Mouse (Mus musculus) liver, embryonic 12.5 days (tissue): ENCODE measurements at regions not wholly inside any gene's neighbourhood (a gene's known extent, or its start where the extent isn't known, plus 50 kb on each side); places are given as distances from the start of the nearest gene placed in this dataset.

ENCODE experiments used
- ATAC-seq: fragments of 200-750 bp; cut with Nextera tagmentation; 2 replicates; pipeline ENCODE4 v1.8.0; 2017; ENCODE audit warnings: moderate number of reproducible peaks, mild to moderate bottlenecking, moderate library complexity
- H3K27ac ChIP-seq: fragments of 300-500 bp; sonication (generic); 2 replicates; pipeline ENCODE4 v1.5.1; 2016; ENCODE audit warnings: mild to moderate bottlenecking
- H3K27me3 ChIP-seq: fragments of 300-500 bp; sonication (generic); replicated peaks from 2 replicates; pipeline ENCODE4 v1.6.1; 2016; ENCODE audit warnings: mild to moderate bottlenecking, moderate library complexity
- H3K36me3 ChIP-seq: fragments of 300-500 bp; sonication (generic); 2 replicates; pipeline ENCODE4 v1.6.1; 2016; ENCODE audit warnings: mild to moderate bottlenecking, moderate library complexity
- H3K4me1 ChIP-seq: fragments of 300-500 bp; sonication (generic); 2 replicates; pipeline ENCODE4 v1.6.1; 2016
- H3K4me2 ChIP-seq: fragments of 300-500 bp; sonication (generic); 2 replicates; pipeline ENCODE4 v1.6.1; 2016; ENCODE audit warnings: mild to moderate bottlenecking, moderate library complexity
- H3K4me3 ChIP-seq: fragments of 300-500 bp; sonication (generic); 2 replicates; pipeline ENCODE4 v1.5.1; 2016; ENCODE audit warnings: mild to moderate bottlenecking, moderate library complexity
- H3K9ac ChIP-seq: fragments of 300-500 bp; sonication (generic); 2 replicates; pipeline ENCODE4 v1.6.1; 2016; ENCODE audit warnings: mild to moderate bottlenecking, moderate library complexity
- H3K9me3 ChIP-seq: fragments of 300-500 bp; sonication (generic); replicated peaks from 2 replicates; pipeline ENCODE4 v1.6.1; 2016; ENCODE audit warnings: mild to moderate bottlenecking, moderate library complexity
- WGBS: fragments of 180-500 bp; shearing (Covaris S2); methylation state at CpG from one replicate; pipeline ENCODE4 v1.1.7; 2016; ENCODE audit not compliant: insufficient replicate concordance; 5-methylcytosine and 5-hydroxymethylcytosine counted together

DNA sequence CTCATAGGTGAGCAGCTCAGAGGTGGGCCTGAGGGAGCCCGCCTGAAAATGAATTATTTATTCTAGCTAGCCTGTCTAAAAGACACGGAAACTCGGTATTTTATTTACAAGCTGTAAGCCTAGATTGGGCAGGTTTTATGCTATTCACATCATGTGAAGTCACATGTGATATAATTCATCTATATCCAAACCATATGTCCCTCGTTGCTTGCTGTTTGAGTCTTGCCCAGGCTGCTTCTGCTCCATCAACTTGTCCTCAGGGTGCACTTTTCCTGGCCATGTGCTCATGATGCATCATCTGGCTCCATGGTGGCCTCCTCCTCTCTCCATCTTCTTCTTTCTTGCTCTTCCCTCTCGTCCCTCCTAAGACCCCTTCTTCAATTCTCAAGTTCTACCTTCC, 53.0 kb upstream of the Gm11983 start:
- Histone ChIP-seq H3K27me3 (no peaks in the 10 kb centered on the region), H3K36me3 (no peaks in the 10 kb centered on the region), H3K9me3 (no peaks in the 10 kb centered on the region), H3K4me2 (no peak overlapping the region), H3K4me3 (no peak overlapping the region), H3K27ac (no peak overlapping the region), H3K9ac (no peak overlapping the region), H3K4me1 (no peaks in the 10 kb centered on the region; the same call in 1 of the 2 replicates)
- no peak for ATAC-seq
- 50% methylated on average over 5 of the region's 5 CpGs for WGBS

- H3K4me3 ChIP-seq = no peak overlapping the region
- H3K4me1 ChIP-seq = no peaks in the 10 kb centered on the region; the same call in 1 of the 2 replicates
- ATAC-seq = no peak
- WGBS = 65% methylated on average over 8 of the region's 8 CpGs
- H3K27ac ChIP-seq = no peak overlapping the region
- no peaks in the 10 kb centered on the region for H3K27me3 ChIP-seq
- no peaks in the 10 kb centered on the region for H3K36me3 ChIP-seq
- no peak overlapping the region for H3K4me2 ChIP-seq
- no peaks in the 10 kb centered on the region for H3K9me3 ChIP-seq
- no peak overlapping the region for H3K9ac ChIP-seq
These were observed 52.3 kb upstream of the Gm11983 start for GRCm38 (mm10) chr11:6889660-6890185.

GRCm38 (mm10) chr11:6889120-6889519, 51.7 kb upstream of the Gm11983 start:
- whole genome bisulfite sequencing = 69% methylated on average over 5 of the region's 5 CpGs
- Histone ChIP-seq H3K36me3 (no peaks in the 10 kb centered on the region), H3K4me1 (no peaks in the 10 kb centered on the region), H3K9me3 (no peaks in the 10 kb centered on the region), H3K4me3 (no peak overlapping the region), H3K27me3 (no peaks in the 10 kb centered on the region), H3K4me2 (no peak overlapping the region), H3K27ac (no peak overlapping the region), H3K9ac (no peak overlapping the region)
- ATAC-seq = no peak
